Mouse (Mus musculus) lung, postnatal 0 days (tissue): ENCODE results near the gene Cybrd1. TPM values are rescaled to one million over a fixed set of nuclear protein-coding genes. Genes with fewer than 3 reads are reported as not detected.

ENCODE experiments used
- ATAC-seq: fragments of 200-750 bp; cut with Nextera tagmentation; 2 replicates; pipeline ENCODE4 v1.8.0; 2017; ENCODE audit warnings: moderate library complexity
- DNase-seq: peaks from one replicate; pipeline ENCODE4 v3.0.0-alpha.2; 2016; ENCODE audit warnings: low spot score
- H3K27ac ChIP-seq: fragments of 300-500 bp; sonication (generic); 2 replicates; pipeline ENCODE4 v1.5.1; 2014; ENCODE audit warnings: antibody characterized with exemption, mild to moderate bottlenecking, low read length, mixed read lengths
- H3K27me3 ChIP-seq: fragments of 300-500 bp; sonication (generic); replicated peaks from 2 replicates; pipeline ENCODE4 v1.6.1; 2014; ENCODE audit warnings: low read length, mixed read lengths; ENCODE audit not compliant: insufficient read depth
- H3K36me3 ChIP-seq: fragments of 300-500 bp; sonication (generic); 2 replicates; pipeline ENCODE4 v1.6.1; 2014; ENCODE audit warnings: low read length, mixed read lengths; ENCODE audit not compliant: insufficient read depth
- H3K4me1 ChIP-seq: fragments of 300-500 bp; sonication (generic); 2 replicates; pipeline ENCODE4 v1.6.1; 2014; ENCODE audit warnings: antibody characterized with exemption, low read depth, low read length, mixed read lengths; ENCODE audit not compliant: insufficient read depth
- H3K4me2 ChIP-seq: fragments of 300-500 bp; sonication (generic); replicated peaks from 2 replicates; pipeline ENCODE4 v1.6.1; 2014; ENCODE audit warnings: low read depth, mild to moderate bottlenecking, low read length, moderate library complexity, mixed read lengths
- H3K4me3 ChIP-seq: fragments of 300-500 bp; sonication (generic); 2 replicates; pipeline ENCODE4 v1.5.1; 2014; ENCODE audit warnings: low read depth, low read length
- H3K9ac ChIP-seq: fragments of 300-500 bp; sonication (generic); replicated peaks from 2 replicates; pipeline ENCODE4 v1.6.1; 2014; ENCODE audit warnings: low read depth, mild to moderate bottlenecking
- H3K9me3 ChIP-seq: fragments of 300-500 bp; sonication (generic); 2 replicates; pipeline ENCODE4 v1.6.1; 2016; ENCODE audit warnings: low read length, mixed read lengths
- CTCF ChIP-seq: IDR thresholded peaks from 2 replicates; pipeline ENCODE4 v1.5.1; 2016; ENCODE audit warnings: antibody characterized with exemption, mild to moderate bottlenecking
- EP300 ChIP-seq: IDR thresholded peaks from 2 replicates; pipeline ENCODE4 v1.6.1; 2016; ENCODE audit warnings: antibody characterized with exemption, mild to moderate bottlenecking, control low read depth
- WGBS: fragments of 180-500 bp; shearing (Covaris S2); extraction: QIAGEN DNeasy Blood & Tissue Kit; methylation state at CpG from one replicate; pipeline ENCODE4 v1.1.7; 2014; 5-methylcytosine and 5-hydroxymethylcytosine counted together
- polyA plus RNA-seq: library from polyadenylated mRNA; unstranded; fragments of >200 nt; fragmentation: Nextera tagmentation; extraction: Ambion mirVana; gene quantifications from 2 replicates; pipeline ENCODE4 v1.2.1, GENCODE M21; 2015

Gene Cybrd1
- polyA plus RNA-seq, 1 experiment from 2014 or later = 4.5 TPM

DNA sequence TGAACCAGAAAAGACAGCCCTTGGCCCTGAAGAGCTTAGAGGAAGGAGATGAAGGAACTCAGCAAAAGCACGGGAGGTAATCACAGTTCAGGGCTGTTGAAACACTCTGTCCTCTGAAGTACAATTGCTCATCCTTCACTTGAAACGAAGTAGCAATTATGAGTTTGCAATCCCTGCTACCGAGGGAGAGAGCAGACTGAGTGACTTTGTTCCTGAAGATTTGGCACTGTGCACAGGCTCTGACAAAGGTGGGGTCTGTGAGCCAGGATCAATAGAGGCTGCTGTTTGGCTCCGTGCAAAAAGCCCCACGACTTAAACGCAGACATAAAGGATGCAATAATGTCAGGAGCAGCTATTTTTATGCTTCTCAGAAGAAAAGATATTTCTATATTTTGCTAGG lies 30.1 kb downstream of the Cybrd1 start:
- H3K4me1 ChIP-seq = 0 out of 2 replicates have a peak, but pooled peaks cover 2% of the 10 kb centered on the region
- H3K9ac ChIP-seq = no peak overlapping the region
- no peak overlapping the region for H3K27ac ChIP-seq
- DNase-seq (no peak), ATAC-seq (no peak)
- no peaks in the 10 kb centered on the region for H3K36me3 ChIP-seq
- no peak overlapping the region for H3K4me3 ChIP-seq
- H3K9me3 ChIP-seq = no peaks in the 10 kb centered on the region
- TF ChIP-seq CTCF = no peak
- no peak for TF ChIP-seq EP300
- H3K4me2 ChIP-seq = no peak overlapping the region
- WGBS = 28% methylated on average over 6 of the region's 6 CpGs
- H3K27me3 ChIP-seq = no peaks in the 10 kb centered on the region

GRCm38 (mm10) chr2:71152170-71152569 lies 34.4 kb downstream of the Cybrd1 start:
- H3K4me3 ChIP-seq = no peak overlapping the region
- H3K4me1 ChIP-seq = no peaks in the 10 kb centered on the region
- no peak overlapping the region for H3K4me2 ChIP-seq
- TF ChIP-seq EP300 (no peak), CTCF (peak; percentile 15; the same call in 1 of the 2 replicates)
- H3K9me3 ChIP-seq = no peaks in the 10 kb centered on the region
- ATAC-seq = no peak
- no peaks in the 10 kb centered on the region for H3K27me3 ChIP-seq
- no peak overlapping the region for H3K9ac ChIP-seq
- WGBS = 93% methylated on average over 4 of the region's 4 CpGs
- H3K27ac ChIP-seq = no peak overlapping the region
- DNase-seq = no peak
- H3K36me3 ChIP-seq = no peaks in the 10 kb centered on the region

- Histone ChIP-seq H3K9me3 (no peaks in the 10 kb centered on the region), H3K27me3 (no peaks in the 10 kb centered on the region), H3K4me2 (no peak overlapping the region), H3K36me3 (no peaks in the 10 kb centered on the region), H3K27ac (no peak overlapping the region), H3K9ac (no peak overlapping the region), H3K4me3 (no peak overlapping the region), H3K4me1 (no peaks in the 10 kb centered on the region)
- TF ChIP-seq CTCF = peak; percentile 99
- TF ChIP-seq EP300 = no peak
- peak; percentile 75 for ATAC-seq
- DNase-seq = peak; percentile 68
- 10% methylated on average over 8 of the region's 8 CpGs for WGBS
These were observed 37.8 kb downstream of the Cybrd1 start for GRCm38 (mm10) chr2:71155486-71155885.

DNA sequence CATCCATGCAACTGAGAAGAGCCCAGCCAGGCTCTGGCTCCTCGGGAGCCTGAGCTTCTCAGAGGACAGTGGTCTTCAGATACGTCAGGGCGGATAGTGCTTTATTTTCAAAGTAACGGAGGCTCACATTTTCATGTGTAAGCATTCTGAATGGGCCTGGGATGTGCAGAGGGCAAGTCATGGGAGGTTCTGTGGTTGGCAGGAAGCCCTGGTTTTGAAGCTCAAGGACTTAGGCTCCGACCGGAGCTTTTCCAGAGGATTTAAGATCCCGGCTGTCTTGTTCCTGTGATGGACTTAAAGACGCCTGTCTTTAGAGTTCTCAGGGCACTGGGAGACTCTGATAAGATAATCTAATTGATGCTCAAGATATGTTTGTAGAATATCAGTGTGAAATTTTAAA lies 38.7 kb downstream of the Cybrd1 start:
- TF ChIP-seq CTCF (no peak), EP300 (no peak)
- Histone ChIP-seq H3K4me3 (no peak overlapping the region), H3K4me2 (no peak overlapping the region), H3K4me1 (no peaks in the 10 kb centered on the region), H3K36me3 (no peaks in the 10 kb centered on the region), H3K27me3 (no peaks in the 10 kb centered on the region), H3K9me3 (no peaks in the 10 kb centered on the region), H3K9ac (no peak overlapping the region), H3K27ac (no peak overlapping the region)
- DNase-seq (no peak), ATAC-seq (no peak)
- 74% methylated on average over 8 of the region's 8 CpGs for WGBS

DNA sequence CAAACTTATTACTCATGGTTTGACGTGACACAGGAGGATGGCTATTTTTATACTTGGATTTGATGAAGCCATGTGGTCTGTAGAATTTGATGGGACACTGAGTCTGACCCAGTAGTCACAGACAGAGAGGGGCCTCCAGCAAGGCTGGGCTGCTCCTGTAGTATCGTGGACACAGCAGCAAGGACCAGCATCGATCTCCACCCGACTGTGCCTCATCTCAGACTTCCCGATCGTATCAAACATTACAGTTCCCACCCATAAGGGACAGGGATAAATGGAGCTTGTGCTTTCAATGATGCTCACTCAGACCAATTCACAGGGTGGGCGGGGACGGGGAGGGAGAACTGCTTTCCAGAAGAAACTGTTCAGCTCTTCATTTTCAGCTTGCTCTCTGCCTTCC lies 40.2 kb downstream of the Cybrd1 start:
- WGBS = 91% methylated on average over 8 of the region's 8 CpGs
- Histone ChIP-seq H3K36me3 (no peaks in the 10 kb centered on the region), H3K4me2 (no peak overlapping the region), H3K4me3 (no peak overlapping the region), H3K27me3 (no peaks in the 10 kb centered on the region), H3K9me3 (no peaks in the 10 kb centered on the region), H3K4me1 (no peaks in the 10 kb centered on the region), H3K9ac (no peak overlapping the region), H3K27ac (no peak overlapping the region)
- ATAC-seq (no peak), DNase-seq (no peak)
- TF ChIP-seq CTCF = no peak
- TF ChIP-seq EP300 = no peak

DNA sequence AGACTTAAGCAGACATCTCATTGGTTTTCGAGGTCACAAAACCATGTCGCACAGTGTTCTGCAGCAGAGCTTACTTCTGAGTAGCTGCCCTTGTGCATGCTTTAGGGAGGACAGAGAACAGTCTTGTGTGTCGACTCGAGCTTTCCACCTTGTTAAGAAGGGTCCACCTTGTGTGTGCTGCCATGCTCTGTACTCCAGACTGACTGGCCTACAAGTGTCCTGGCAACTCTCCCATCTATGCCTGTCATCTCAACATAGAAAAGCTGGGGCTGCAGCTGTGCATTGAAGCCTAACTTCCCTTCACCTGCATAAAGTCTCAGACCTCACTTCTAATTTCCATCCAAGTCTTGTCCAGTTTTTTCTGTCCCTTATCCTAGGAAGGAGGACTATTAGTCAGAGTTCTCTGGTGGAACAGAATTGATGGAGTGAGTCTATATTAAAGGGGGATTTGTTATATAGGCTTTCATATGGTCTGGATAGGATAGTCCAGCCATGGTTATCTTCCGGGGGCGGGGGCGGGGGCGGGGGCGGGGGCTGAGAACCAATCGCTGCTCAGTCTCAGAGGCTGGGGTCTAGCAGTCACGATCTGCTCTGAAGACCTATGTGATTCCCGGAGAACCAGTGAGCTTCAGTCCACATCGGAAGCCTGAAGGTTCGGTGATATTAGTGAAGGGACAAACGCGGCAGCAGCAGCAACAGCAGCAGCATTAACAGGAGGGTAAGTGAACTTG lies 42.0 kb downstream of the Cybrd1 start:
- ATAC-seq = no peak
- H3K9ac ChIP-seq = no peak overlapping the region
- H3K36me3 ChIP-seq = no peaks in the 10 kb centered on the region
- H3K4me3 ChIP-seq = no peak overlapping the region
- H3K27me3 ChIP-seq = no peaks in the 10 kb centered on the region
- H3K4me2 ChIP-seq = no peak overlapping the region
- H3K9me3 ChIP-seq = no peaks in the 10 kb centered on the region
- DNase-seq = no peak
- no peaks in the 10 kb centered on the region for H3K4me1 ChIP-seq
- TF ChIP-seq CTCF (no peak), EP300 (no peak)
- WGBS = 64% methylated on average over 15 of the region's 16 CpGs
- no peak overlapping the region for H3K27ac ChIP-seq
